Mouse (Mus musculus): Measurements from ENCODE around the gene Mcrip2. TPM values are rescaled to one million over a fixed set of nuclear protein-coding genes. Genes with fewer than 3 reads are reported as not detected.
A peak's percentile ranks its signal among the peaks of the same experiment; 100 is the strongest.

Mcrip2 gene
- 258 and 286 TPM in 2 replicates for polyA plus RNA-seq (2012; rRNA removed)

DNA sequence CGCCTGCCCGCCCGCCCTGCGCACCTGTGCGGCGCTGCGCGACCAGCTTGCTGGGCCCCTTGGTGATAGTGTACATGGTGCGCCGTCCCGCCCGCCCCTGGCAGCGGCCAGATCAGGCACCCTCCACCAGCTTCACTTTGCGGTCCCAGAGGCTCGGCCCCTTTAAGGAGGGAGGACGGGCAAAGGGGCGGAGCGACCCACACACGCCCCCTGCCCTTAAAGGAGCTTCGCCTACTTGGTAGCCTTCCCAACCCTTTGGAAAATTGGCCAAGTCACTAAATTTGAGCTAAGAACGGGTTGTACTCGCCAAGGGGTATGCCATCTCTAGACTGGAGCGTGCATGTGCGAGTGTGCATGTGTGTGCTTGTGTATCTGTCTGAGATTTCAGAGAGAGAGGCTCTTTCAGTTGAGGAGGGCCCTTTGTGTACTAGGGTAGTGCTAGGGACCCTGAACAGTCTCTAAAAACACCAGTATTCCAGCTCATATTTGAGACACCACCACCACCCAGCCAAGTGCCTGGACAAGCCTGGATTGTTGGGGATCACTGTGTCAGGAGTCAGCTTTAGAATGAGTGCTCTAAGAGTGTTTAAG lies at the start of gene Mcrip2:
TSS of gene Mcrip2 (minus strand) at position 164 of the 591 bp plus-strand sequence.
- Histone ChIP-seq H3K4me3 (ENCODE audit: insufficient read depth, low read depth, low read length) (peak within 1 kb of the TSS; percentile 87), H3K27ac (ENCODE audit: insufficient read depth, low read depth, low read length) (peak within 1 kb of the TSS; percentile 88), H3K4me1 (ENCODE audit: control insufficient read depth, insufficient read depth, low read length) (peaks cover 18% of the 10 kb centered on the region; the same call in 1 of the 2 replicates), H3K27me3 (replicated peaks; ENCODE audit: control insufficient read depth, insufficient read depth, low read length) (no peaks in the 10 kb centered on the region), H3K36me3 (ENCODE audit: control insufficient read depth, insufficient read depth, low read length) (no peaks in the 10 kb centered on the region)
- under 1% methylated on average over 24 of the region's 24 CpGs for WGBS
- peak; percentile 94 for DNase-seq
- no peak for TF ChIP-seq CTCF (conservative IDR thresholded peaks at IDR 0.05; ENCODE audit: insufficient read depth, insufficient read length, low read depth, low read length)
- TF ChIP-seq POLR2A (IDR thresholded peaks at IDR 0.05; ENCODE audit: low read depth, low read length): peak; percentile 78

DNA sequence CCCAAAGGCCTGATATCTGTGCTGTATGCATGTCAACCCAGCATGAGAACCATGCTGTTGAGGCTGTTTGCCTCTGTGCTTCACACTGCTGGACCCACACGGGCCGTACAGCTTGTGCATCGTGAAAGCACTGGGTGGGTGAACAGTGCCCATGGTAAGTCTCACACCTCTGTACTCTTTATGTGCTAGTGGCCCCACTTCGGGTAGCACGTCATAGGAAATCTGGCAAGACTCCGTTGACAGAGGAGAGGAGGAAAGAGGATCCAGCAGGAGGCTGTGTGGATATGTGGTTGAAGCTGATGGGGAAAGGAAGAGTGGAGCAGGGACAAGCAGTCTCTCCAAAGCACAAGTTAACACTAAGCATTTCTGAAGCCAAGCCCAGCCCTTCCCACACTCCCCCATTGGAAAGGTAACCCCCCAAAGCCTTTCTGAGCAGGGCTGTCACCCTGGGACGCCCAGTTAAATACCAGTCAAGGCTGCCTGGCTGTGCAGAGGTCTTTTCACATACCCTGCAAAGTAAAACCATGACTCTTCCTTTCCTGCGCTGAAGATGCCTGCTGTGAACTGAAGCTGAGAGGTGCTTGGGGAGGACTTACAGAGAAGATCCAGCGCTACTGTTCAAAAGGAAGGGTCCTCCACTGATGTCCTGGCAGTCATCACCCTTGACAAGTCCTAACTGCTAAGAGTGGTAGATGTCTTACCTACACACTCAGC lies 49.6 kb upstream of the Mcrip2 start:
- H3K27ac ChIP-seq (ENCODE audit: insufficient read depth, low read depth, low read length): no peak overlapping the region
- peak overlapping the region; percentile 96 for H3K4me3 ChIP-seq (ENCODE audit: insufficient read depth, low read depth, low read length)

GRCm38 (mm10) chr17:25916931-25917647 lies 48.5 kb upstream of the Mcrip2 start:
- DNase-seq: no peak
- 73% methylated on average over 8 of the region's 8 CpGs for WGBS
- H3K27me3 ChIP-seq (replicated peaks; ENCODE audit: control insufficient read depth, insufficient read depth, low read length): no peaks in the 10 kb centered on the region
- H3K36me3 ChIP-seq (ENCODE audit: control insufficient read depth, insufficient read depth, low read length): no peaks in the 10 kb centered on the region
- TF ChIP-seq CTCF (conservative IDR thresholded peaks at IDR 0.05; ENCODE audit: insufficient read depth, insufficient read length, low read depth, low read length): no peak
- TF ChIP-seq POLR2A (IDR thresholded peaks at IDR 0.05; ENCODE audit: low read depth, low read length): no peak
- H3K4me1 ChIP-seq (ENCODE audit: control insufficient read depth, insufficient read depth, low read length): peaks cover 23% of the 10 kb centered on the region
- H3K4me3 ChIP-seq (ENCODE audit: insufficient read depth, low read depth, low read length): no peak overlapping the region
- H3K27ac ChIP-seq (ENCODE audit: insufficient read depth, low read depth, low read length): no peak overlapping the region

More for the DNA sequence above, 49.6 kb upstream of the Mcrip2 start:
- WGBS: 75% methylated on average over 9 of the region's 9 CpGs
- Histone ChIP-seq H3K4me1 (ENCODE audit: control insufficient read depth, insufficient read depth, low read length) (peaks cover 20% of the 10 kb centered on the region; the same call in 1 of the 2 replicates), H3K27me3 (replicated peaks; ENCODE audit: control insufficient read depth, insufficient read depth, low read length) (no peaks in the 10 kb centered on the region), H3K36me3 (ENCODE audit: control insufficient read depth, insufficient read depth, low read length) (no peaks in the 10 kb centered on the region)
- no peak for DNase-seq
- TF ChIP-seq POLR2A (IDR thresholded peaks at IDR 0.05; ENCODE audit: low read depth, low read length): no peak
- TF ChIP-seq CTCF (conservative IDR thresholded peaks at IDR 0.05; ENCODE audit: insufficient read depth, insufficient read length, low read depth, low read length): no peak

- WGBS: 66% methylated on average over 4 of the region's 4 CpGs
- no peak overlapping the region for H3K4me3 ChIP-seq (ENCODE audit: insufficient read depth, low read depth, low read length)
- H3K4me1 ChIP-seq (ENCODE audit: control insufficient read depth, insufficient read depth, low read length): peaks cover 30% of the 10 kb centered on the region
- no peak for DNase-seq
- H3K27ac ChIP-seq (ENCODE audit: insufficient read depth, low read depth, low read length): peak overlapping the region; percentile 43
- TF ChIP-seq CTCF (conservative IDR thresholded peaks at IDR 0.05; ENCODE audit: insufficient read depth, insufficient read length, low read depth, low read length): no peak
- TF ChIP-seq POLR2A (IDR thresholded peaks at IDR 0.05; ENCODE audit: low read depth, low read length): no peak
- H3K36me3 ChIP-seq (ENCODE audit: control insufficient read depth, insufficient read depth, low read length): no peaks in the 10 kb centered on the region
- H3K27me3 ChIP-seq (replicated peaks; ENCODE audit: control insufficient read depth, insufficient read depth, low read length): no peaks in the 10 kb centered on the region
Observed at GRCm38 (mm10) chr17:25914295-25914694, 45.7 kb upstream of the Mcrip2 start.

- Histone ChIP-seq H3K27me3 (replicated peaks; ENCODE audit: control insufficient read depth, insufficient read depth, low read length) (no peaks in the 10 kb centered on the region), H3K4me3 (ENCODE audit: insufficient read depth, low read depth, low read length) (no peak overlapping the region), H3K4me1 (ENCODE audit: control insufficient read depth, insufficient read depth, low read length) (peaks cover 30% of the 10 kb centered on the region), H3K36me3 (ENCODE audit: control insufficient read depth, insufficient read depth, low read length) (no peaks in the 10 kb centered on the region), H3K27ac (ENCODE audit: insufficient read depth, low read depth, low read length) (peak overlapping the region; percentile 86)
- 38% methylated on average over 1 of the region's 1 CpGs for WGBS
- TF ChIP-seq CTCF (conservative IDR thresholded peaks at IDR 0.05; ENCODE audit: insufficient read depth, insufficient read length, low read depth, low read length) (no peak), POLR2A (IDR thresholded peaks at IDR 0.05; ENCODE audit: low read depth, low read length) (no peak)
- DNase-seq: peak; percentile 46
Observed at GRCm38 (mm10) chr17:25913877-25914275, 45.3 kb upstream of the Mcrip2 start.

- 47% methylated on average over 14 of the region's 14 CpGs for WGBS
- DNase-seq: peak; percentile 54
- TF ChIP-seq CTCF (conservative IDR thresholded peaks at IDR 0.05; ENCODE audit: insufficient read depth, insufficient read length, low read depth, low read length) (no peak), POLR2A (IDR thresholded peaks at IDR 0.05; ENCODE audit: low read depth, low read length) (no peak)
- H3K27me3 ChIP-seq (replicated peaks; ENCODE audit: control insufficient read depth, insufficient read depth, low read length): no peaks in the 10 kb centered on the region
- peaks cover 25% of the 10 kb centered on the region for H3K4me1 ChIP-seq (ENCODE audit: control insufficient read depth, insufficient read depth, low read length)
- H3K4me3 ChIP-seq (ENCODE audit: insufficient read depth, low read depth, low read length): peak overlapping the region; percentile 20; the same call in 1 of the 2 replicates
- peak overlapping the region; percentile 86 for H3K27ac ChIP-seq (ENCODE audit: insufficient read depth, low read depth, low read length)
- no peaks in the 10 kb centered on the region for H3K36me3 ChIP-seq (ENCODE audit: control insufficient read depth, insufficient read depth, low read length)
Observed at GRCm38 (mm10) chr17:25913186-25913876, 44.8 kb upstream of the Mcrip2 start.

Data from kidney, adult 2 months (tissue).